Mouse (Mus musculus): Measurements from ENCODE around the gene Dcp1a.

Dcp1a gene

DNA sequence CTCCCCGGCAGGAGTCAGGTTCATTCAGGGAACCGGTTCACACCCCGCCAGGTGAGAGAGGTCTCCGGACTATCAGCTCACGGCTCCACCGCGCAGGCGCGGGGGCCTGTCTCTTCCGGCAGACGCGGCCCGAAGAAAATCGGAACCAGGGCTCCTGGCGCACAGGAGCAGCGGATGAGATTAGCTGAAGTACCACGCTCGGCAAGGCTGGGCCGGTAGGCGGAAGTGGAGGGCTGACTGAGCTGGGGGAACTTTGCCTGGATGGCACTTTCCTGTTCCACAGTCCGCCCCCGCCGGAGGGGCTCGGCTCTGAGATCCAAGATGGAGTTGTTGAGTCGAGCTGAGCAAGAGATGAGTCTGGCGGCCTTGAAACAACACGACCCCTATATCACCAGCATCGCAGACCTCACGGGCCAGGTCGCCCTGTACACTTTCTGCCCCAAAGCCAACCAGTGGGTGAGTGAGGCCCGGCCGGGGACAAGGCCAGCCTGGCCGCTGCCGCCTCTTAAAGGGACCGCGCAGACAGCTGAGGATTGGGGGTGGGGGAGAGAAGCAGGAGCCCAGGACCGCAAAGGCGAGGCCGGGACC is at the start of gene Dcp1a:
TSS of gene Dcp1a (plus strand) at position 175 of the 588 bp plus-strand sequence.
- peak; percentile 96 to 97 for DNase-seq

DNA sequence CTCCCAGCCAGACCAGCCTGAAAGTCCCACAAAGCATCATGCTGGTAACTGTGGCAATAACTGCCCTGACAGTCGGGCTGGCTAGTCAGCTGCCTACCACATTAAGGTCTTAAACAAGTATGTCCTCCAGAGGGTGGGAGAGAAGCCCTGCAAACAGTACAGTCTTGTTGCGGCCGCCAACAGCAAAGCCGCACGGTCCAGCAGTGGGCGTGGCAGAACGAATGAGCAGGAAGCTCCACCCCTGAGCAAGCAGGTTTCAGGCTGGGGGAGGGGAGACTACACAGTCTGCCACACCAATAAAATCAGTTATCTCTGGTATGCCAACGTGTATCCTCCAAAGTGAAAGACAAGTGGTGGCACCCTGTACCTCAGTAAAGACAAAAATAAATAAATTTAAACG is 49.7 kb upstream of the Dcp1a start:
- DNase-seq, result no peak

DNA sequence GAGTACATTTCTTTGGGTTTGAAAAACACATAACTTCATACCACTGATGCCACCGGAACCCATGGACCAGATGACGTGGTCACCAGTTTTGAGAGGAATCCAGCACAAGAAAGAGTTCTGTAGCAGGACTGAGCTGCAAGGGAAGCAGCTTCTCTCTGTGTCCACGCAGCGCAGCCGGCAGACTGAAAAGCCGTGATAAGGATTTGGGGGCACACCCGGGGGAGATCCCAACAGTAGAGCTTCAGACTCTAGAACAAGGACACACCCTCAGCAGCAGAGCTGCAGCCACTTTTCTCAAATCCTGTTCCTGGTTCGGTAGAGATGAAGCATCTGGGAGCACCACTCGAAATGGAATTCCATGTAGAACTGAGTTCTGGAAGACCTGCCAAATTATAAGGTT is 49.3 kb upstream of the Dcp1a start:
- no peak for DNase-seq

DNA sequence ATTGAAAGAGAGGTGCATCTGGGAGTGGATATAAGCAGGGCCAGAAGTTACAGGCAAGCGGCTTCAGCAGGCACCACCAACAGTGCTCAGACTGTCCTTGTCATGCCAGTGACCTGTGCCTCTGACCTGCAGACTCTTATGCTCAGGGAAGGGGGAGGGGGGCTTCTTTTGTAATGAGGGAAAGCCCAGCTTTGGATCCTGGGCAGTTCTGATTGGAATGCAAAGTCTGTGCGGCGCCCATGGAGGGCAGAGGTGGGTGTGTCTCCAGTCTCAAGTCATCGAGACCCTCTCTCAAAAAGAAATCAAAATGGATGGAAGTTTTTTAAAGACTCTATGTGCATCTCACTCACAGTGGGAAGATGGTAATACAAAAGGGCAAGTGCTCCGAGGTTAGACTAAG is 48.9 kb upstream of the Dcp1a start:
- no peak for DNase-seq

DNA sequence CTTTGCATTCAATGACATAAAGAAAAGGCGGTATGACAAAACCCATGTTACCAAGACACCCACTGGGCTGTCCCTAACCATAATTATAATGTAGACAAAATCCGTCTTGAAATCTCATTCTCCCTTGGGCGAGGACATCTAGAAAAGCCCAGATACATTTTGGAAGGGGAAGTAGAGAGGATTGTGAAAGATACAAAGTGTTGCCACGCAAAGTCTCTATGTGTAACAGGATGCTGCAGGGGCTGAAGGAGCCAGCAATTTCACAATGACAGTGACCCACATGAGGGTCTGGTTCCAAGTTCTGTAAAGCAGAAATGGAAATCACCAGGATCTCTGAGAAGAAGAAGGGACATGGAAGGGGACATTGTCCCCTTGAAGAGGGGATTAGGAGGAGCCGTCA is 44.0 kb upstream of the Dcp1a start:
- DNase-seq, result no peak

DNA sequence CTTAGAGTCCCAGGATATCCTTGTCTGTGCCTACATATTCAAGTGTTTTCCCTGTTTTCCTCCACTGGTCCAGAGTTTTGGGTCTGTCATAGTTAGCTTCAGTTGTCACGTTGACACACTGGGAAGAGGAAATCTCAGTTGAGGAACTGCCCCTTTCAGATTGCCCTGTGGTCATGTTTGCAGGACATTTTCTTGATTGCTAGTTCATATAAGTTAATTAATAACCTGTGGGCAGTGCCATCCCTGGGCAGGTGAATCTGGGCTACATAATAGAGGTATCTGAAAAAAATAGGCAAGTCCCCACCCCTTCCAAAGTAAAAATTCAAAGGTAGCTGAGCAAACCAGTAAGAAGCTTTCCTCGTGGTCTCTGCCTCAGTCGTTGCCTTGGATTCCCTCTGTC is 39.4 kb upstream of the Dcp1a start:
- DNase-seq, result no peak

DNA sequence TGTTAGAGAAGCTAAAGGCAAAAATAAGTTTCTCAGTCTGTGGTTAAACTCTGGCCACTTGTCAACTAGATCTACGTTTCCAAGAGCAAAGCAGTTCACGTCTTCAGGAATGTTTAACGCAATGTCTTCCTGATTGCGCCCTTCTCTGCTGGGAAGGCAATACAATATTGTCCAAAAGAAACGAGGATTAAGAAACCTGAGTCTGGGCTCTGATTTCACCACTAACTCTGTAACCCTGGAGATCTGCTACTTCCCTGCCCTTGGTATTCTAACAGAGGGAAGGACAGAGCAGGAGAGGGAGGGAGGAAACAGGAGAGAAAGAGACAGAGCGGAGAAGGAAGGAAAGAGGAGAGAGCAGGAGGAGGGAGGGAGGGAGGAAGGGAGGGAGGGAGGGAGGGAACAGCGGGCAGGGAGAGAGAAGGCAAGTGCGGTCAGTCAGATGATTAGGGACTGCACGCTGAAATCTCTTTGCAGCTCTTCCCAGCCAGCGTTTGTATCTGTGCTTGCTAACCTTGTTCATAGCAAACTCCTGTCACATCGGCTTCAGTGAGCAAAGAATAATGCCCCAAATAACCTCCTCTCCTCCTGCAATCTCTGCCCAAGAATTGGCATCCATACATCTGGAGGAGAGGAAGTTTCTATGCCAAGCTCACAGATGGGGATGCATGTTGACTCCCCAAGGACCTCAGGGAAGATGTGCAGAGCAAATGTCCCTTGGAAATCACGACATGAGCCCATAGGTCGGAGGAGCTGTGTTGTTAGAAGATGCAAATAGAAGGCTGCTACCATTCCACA is 23.3 kb upstream of the Dcp1a start:
- no peak for DNase-seq

DNA sequence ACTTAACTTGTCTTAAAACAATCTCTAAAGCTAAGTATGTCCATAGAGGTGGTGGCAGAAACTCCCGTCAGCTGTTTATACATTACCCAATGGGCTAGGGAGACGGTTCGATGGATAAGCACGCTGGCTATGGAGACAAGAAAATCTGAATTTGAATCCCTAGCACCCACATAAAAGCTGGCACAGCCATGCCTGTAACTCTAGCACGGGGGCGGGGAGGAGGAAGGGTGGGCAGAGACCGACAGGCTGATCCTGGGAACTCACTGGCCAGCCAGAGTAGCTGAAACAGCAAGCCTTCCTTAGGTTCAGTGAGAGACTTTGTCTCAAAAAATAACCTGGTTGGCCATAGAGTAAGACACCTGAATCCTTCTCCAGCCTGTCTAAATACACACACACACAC is 21.9 kb upstream of the Dcp1a start:
- DNase-seq, result no peak

DNA sequence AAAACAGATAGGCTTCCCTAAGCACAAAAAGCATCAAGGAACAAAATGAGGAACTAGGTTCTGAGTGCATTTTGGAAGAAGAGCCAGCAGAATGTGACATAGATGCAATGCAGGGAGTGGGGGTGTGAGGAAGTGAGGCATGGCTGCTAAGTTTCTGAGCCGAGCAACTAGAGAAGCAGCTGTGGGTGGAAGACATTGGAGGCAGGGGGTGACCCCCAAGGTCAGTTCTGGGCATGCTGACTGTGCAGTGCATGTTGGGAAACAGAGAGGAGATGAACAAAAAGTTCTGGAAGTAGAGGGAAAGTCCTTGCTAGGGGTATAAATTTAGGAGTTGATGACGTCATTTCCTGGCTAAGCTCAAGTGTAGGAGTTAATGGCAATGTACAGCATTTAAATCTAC is 21.4 kb upstream of the Dcp1a start:
- peak; percentile 74 to 76 for DNase-seq

DNA sequence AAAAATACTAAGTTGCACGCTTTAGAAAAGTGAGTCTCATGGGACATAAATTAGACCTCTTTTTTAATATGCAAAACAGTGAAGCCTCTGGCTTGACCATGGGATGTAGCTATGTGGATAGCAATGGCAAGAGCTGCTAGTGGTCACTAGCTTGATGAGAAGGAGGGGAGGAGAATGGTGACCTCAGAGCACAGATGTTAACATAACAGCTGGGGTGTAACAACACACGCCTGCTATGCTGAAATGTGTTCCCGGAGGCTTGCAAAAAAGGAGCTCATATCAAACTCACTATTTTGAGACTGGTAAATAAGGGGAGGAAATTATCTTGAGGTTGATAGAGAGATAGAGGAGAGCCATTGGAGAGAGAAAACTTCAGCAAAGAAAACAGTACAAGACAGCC is 20.5 kb upstream of the Dcp1a start:
- DNase-seq, result no peak

DNA sequence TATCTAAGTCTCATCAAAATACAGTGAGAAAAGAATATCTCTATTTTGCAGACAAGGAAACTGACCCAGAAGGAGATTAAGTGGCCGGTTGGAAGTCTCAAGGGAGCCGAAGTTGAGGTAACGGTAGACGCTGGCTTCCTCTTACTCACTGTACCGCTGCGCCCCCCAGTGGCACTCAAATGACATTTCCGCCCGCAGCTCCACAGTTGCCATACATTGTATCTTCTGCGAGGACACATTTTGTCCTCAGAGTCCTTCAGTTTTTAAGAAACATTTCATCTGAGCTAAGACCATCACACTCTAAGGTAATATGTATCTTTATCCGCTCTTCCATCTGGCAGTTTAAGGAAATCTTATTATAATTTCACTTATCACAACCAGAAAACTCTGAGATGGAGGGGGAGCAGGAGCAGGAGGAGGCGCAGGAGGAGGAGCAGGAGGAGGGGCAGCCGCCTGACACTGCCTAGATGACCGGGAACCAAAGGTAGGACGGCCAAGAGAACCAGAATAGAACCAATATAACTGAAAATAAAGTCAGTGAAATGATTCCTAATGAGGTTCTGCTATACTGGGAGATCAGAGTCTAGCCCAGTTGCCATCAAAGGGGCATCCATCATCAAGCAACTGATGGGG is 19.3 kb upstream of the Dcp1a start:
- peak; percentile 84 for DNase-seq

DNA sequence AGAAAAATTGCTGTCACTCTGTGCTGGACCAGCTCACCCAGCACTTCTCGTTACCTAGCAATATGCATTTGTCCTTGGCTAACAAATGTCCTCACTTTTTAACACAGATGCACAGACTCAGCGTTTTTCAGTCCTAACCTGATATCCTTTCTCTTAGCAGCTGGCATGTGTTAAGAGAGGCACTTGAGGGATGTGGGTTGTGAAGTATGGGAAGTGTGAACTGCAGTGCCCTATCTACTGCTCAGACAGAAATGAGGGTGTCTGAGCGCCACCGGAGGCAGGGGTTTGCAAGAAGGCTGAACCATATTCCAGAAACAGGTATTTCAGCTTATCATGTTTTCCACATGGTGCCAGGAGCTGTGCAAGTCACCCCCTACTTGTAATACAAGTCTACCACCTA is 16.0 kb upstream of the Dcp1a start:
- DNase-seq, result no peak

DNA sequence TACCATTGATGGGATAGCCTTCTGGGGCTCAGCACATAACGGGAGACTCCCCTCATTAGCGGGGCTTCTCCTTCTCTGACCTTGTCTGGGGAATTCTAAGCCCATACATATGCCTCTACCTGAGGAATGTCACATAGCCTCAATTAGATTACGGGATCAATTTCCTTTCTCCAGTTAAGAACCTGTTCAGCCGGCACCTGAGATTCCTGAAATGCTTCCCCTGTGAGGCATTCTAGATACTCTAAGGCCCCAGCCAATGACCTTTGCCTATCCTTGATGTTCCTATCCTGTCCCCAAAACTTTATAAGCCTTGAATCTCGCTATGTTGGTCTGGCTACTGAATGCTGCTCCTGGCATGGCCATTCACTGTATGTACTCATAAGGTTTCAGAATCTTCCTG is 5.7 kb upstream of the Dcp1a start:
- no peak for DNase-seq

DNA sequence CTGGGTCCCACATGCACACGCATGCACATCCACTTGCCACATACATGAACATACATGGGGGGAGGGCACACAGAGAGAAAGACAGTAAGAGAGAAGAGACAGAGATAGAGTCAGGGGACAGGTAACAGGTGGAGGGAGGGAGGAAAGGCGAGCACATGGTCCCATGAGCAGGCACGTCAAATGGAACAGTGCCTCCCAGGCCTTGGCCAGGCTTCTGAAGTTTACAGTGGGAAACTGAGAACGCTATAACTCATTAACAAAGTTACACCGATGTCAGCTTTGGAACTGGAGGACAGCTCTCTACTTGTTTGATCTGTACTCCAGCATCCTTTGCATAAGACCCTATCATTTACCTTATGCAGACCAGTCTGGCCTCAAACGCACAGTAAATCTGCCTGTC is 4.9 kb upstream of the Dcp1a start:
- DNase-seq, result no peak

DNA sequence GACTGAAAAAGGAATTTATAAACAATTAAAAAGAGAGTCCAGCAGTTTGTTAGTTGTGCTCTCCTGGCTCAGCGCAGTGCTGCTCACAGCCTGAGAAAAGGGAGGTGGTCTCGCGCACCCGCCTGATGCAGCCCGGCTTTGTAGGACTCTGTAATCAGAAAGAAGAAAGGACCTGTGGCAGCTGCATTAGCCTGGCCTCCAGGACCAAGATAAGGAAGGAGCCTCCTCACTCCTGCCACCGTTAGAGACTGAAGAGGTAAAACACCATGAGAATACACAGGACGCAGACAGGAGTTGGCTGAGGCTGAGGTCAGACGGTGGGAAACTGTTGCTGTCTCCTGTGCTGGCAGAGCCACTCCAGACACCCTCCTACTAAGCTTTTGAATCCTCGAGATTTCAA is 12.0 kb downstream of the Dcp1a start, which contains the start of gene Cacna1d:
TSS of gene Cacna1d (minus strand) at position 114 of the 400 bp plus-strand sequence.
- DNase-seq, result no peak

DNA sequence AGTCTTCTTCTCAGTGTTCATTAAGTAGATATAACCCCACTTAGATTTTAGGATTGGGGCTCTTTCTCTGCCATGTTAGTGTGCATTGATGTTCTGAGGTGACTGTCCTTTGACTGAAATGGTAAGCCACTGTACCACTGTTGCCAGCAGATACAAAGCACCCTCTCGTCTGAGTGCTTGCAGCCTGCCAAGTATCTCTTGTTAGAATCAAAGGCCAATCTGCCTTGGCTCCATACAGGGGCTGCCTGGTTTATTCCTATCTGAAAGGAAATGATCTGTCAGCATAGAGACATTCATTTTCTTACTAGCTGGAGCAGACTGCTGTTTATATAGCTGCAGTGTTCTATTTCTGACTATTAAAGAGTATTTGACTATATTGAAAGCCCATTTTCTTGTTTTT is 13.9 kb downstream of the Dcp1a start:
- no peak for DNase-seq

DNA sequence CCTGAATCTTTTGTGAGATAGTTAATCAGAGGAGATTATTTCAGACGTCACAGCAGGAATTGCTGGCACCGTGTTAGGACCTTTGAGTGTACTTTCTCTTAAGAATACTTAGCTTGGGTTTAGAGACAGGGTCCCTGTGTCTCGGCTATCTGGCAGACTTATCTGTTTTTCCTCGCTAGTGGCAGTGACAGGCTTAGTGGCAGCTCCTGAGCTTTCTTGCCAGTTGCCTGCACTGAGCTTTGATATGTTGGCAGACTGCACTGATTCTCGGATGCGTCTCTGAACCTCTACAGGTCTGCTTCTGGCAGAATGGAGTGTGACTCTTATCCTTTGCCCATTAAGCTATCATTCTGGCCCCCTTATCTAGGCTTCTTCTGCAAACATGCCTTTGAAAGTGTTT is 15.7 kb downstream of the Dcp1a start:
- DNase-seq, result no peak

DNA sequence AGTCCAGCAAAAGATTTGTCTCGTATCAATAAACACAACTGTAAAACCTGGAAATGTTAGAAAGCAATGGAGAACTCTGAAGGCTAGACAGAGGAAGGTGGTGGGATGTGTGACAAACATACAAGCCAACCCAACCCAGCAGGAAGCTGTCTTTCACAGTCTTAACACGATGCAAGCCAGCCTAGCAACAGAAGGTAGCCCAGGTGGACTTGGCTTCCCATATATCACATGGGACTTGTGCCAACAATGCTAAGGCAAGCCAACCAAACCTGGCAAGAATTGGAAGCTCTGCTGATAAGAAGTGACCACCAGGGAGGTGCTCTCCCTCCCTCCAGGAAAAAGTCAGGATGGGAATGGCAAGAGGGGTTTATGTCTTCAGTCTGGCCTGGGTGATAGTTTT is 18.9 kb downstream of the Dcp1a start:
- no peak for DNase-seq

DNA sequence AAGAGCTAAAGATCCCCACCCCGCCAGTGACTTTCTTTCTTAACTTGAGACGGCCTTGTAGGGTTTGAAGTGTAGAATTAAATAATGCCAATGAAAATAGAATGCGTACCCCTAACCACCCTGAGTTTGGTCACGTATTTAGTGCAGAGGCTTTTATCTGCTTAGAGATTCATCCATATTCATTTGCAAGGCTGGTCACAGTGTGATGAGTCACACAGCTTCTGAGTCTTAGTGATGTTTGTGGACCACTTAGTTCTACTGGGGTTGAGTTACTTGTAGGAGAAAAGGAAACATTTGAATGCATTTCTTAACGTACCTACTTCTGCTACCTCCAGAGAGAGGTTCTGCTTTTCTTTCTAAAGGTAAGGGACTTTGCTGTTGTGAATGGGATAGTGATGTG is 25.7 kb downstream of the Dcp1a start:
- no peak for DNase-seq

DNA sequence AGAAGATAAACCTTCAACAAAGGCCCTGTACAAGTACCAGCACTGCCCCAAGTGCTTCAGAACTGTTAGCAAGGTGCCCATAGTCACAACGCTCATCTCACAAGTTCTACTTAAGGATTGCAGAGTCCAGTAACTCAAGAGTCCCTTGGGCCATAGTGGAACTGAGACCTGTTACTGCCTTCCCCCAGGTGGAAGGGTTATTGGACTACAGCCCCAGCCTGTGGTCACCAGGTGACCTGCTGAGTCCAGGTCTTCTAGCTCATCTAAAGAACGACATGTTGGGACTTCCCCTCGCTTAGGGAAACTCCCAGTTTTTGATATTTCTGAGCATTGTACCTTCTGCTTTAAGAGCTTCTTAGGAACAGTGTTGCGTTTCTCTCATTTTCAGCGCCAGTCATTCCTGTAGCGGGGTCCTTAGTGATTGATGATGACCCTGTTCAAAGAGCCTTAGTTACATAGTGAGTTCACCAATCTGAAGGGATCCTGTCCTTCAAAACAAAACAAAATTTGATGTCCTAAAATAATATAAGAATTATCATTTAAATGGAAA is 31.0 kb downstream of the Dcp1a start:
- DNase-seq, result no peak

DNA sequence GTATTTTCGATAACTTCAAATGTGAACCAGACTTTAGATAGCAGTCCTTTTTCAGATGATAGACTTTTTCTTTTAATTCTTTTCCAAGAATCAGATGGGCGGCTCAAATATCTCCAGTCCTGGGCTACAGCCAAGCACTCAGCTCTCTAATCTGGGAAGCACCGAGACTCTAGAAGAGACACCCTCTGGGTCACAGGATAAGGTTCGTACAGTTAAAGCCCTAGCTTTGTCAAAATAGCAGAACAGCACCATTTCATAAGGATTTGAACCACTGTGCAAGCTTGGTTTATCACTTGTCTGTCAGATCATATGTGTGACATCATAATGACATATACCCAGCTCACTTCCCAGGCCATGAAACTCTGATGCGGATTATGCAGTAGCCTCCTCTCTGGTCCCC is 33.6 kb downstream of the Dcp1a start:
- DNase-seq, result no peak

DNA sequence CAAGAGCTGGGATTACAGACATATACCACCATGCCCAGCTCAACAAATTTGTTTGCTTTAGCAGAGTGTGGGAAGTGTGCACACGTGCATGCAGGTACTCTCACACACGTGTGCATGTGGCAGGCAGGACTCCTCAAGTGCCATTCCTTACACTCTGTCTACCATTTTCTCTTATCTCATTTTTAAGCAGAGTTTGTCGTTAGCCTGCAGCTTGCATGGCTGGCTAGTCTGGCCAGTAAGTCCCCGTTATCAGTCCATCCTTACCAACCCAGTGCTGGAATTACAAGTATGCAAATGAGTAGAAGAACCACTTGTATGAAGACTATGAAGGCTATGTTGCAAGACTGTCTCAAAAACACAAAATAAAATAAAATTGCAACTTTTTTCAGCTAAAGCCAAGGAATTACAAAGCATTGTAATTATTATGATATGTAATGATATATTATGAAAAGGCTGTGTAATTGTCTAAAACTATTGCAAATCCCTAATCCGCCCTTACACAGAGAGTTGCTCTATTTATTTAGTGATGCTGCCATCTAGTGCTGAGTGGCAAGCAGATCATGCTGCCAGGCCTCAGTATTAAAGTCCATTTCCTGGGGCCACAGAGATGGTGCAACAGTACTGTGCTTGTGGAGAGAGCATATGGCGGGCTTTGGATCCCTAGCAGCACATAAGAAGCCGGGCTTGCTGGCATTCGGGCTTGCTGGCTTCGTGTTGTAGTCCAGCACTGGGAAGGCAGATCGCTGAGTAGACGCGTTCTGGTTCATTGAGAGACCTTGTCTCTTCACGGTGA is 36.8 kb downstream of the Dcp1a start:
- DNase-seq, result peak in 1 of 2 experiments; percentile 14

DNA sequence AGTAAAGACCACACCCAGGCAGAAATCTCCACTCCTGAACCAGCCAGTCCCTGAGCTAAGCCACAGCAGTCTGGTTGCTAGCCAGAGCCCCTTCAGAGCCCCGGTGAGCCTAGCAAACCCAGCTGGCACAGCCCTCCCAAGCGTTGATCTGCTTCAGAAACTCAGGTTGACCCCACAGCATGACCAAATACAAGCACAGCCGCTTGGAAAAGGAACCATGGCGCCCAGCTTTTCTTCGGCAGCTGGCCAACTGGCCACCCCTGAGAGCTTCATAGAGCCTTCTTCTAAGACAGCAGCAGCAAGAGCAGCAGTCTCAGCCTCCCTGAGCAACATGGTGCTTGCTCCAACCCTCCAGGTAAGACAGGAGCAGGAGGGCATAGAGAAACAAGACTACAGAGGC is 40.0 kb downstream of the Dcp1a start:
- DNase-seq, result no peak

Measured in B cell, adult 2 months (primary cell).